8 mouse cellular contexts compared by ENCODE assay signal in the genomic region with DNA sequence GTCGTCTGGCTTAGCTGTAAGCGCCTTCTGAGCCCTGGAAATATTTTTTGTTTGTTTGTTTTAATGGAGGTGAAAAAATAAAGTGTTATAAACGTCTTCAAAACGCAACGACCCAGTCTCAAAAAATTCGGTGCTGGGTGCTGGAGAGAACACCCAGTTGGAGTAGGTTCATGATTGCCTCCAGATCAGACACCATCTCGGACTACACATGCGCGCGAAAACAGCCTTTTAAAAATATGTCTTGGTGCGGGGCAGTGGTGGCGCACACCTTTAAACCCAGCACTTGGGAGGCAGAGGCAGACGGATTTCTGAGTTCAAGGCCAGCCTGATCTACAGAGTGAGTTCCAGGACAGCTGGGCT. TPM values are rescaled to one million over a fixed set of nuclear protein-coding genes. Genes with fewer than 3 reads are reported as not detected.
DNase-seq lines count a peak whose midpoint lies in the region; ATAC-seq and TF ChIP-seq lines count a peak whose summit lies in the region.

No protein-coding gene starts in this region.

- H3K4me3 ChIP-seq in kidney, adult 2 months (ENCODE audit: insufficient read depth, low read depth, low read length) = peak overlapping the region; percentile 59
- peak overlapping the region; percentile 84 for H3K4me3 ChIP-seq in G1E (ENCODE audit: low read depth, low read length)
- H3K4me3 ChIP-seq in embryonic facial prominence, embryonic 10.5 days = peak overlapping the region; percentile 87
- H3K4me3 ChIP-seq in intestine, postnatal 0 days (ENCODE audit: low read depth, low read length) = peak overlapping the region; percentile 86
- H3K4me3 ChIP-seq in midbrain, embryonic 10.5 days = peak overlapping the region; percentile 94

- DNase-seq in kidney, adult 2 months = peak; percentile 54
- DNase-seq in kidney, postnatal 36 days = no peak
- DNase-seq in G1E (ENCODE audit: low spot score) = no peak
- no peak for DNase-seq in embryonic facial prominence, embryonic 10.5 days (ENCODE audit: low spot score)
- DNase-seq in midbrain, embryonic 10.5 days (ENCODE audit: low spot score) = no peak
- peak; percentile 64 for DNase-seq in yolk sac, embryonic 10.5 days (ENCODE audit: low spot score)
- DNase-seq in right cerebral cortex, postnatal 4 days = no peak

- H3K9ac ChIP-seq in intestine, postnatal 0 days (ENCODE audit: low read depth, low read length) = peak overlapping the region; percentile 95

- peak overlapping the region; percentile 36 for H3K27ac ChIP-seq in kidney, adult 2 months (ENCODE audit: insufficient read depth, low read depth, low read length)
- H3K27ac ChIP-seq in embryonic facial prominence, embryonic 10.5 days (replicated peaks) = peak overlapping the region; percentile 94
- peak overlapping the region; percentile 94 for H3K27ac ChIP-seq in intestine, postnatal 0 days (ENCODE audit: low read depth, low read length)
- peak overlapping the region; percentile 97 for H3K27ac ChIP-seq in midbrain, embryonic 10.5 days (replicated peaks)

- 2% methylated on average over 13 of the region's 13 CpGs for WGBS in kidney, adult 2 months
- 8% methylated on average over 13 of the region's 13 CpGs for WGBS in embryonic facial prominence, embryonic 10.5 days
- WGBS in intestine, postnatal 0 days = 2% methylated on average over 13 of the region's 13 CpGs
- 15% methylated on average over 13 of the region's 13 CpGs for WGBS in midbrain, embryonic 10.5 days

- H3K36me3 ChIP-seq in kidney, adult 2 months (ENCODE audit: control insufficient read depth, insufficient read depth, low read length) = peaks cover 2% of the 10 kb centered on the region; the same call in 1 of the 2 replicates
- H3K36me3 ChIP-seq in G1E (replicated peaks) = peaks cover 31% of the 10 kb centered on the region
- peaks cover 28% of the 10 kb centered on the region for H3K36me3 ChIP-seq in embryonic facial prominence, embryonic 10.5 days (replicated peaks)
- H3K36me3 ChIP-seq in intestine, postnatal 0 days (ENCODE audit: control insufficient read depth, insufficient read depth) = 0 out of 2 replicates have a peak, but pooled peaks cover 6% of the 10 kb centered on the region
- peaks cover 25% of the 10 kb centered on the region for H3K36me3 ChIP-seq in midbrain, embryonic 10.5 days

- peak overlapping the region; percentile 81 for H3K4me2 ChIP-seq in intestine, postnatal 0 days (replicated peaks; ENCODE audit: low read depth)

- ATAC-seq in G1E (ENCODE audit: extremely low read depth, insufficient number of reproducible peaks, low FRiP score, poor library complexity, severe bottlenecking) = no peak
- ATAC-seq in intestine, postnatal 0 days = no peak

- H3K4me1 ChIP-seq in kidney, adult 2 months (ENCODE audit: control insufficient read depth, insufficient read depth, low read length) = peaks cover 6% of the 10 kb centered on the region
- peaks cover 41% of the 10 kb centered on the region for H3K4me1 ChIP-seq in G1E (ENCODE audit: insufficient read depth, low read depth, low read length)
- H3K4me1 ChIP-seq in embryonic facial prominence, embryonic 10.5 days = peaks cover 35% of the 10 kb centered on the region
- H3K4me1 ChIP-seq in intestine, postnatal 0 days (replicated peaks; ENCODE audit: control insufficient read depth, insufficient read depth, low read length) = 0 out of 2 replicates have a peak, but pooled peaks cover 4% of the 10 kb centered on the region
- peaks cover 45% of the 10 kb centered on the region for H3K4me1 ChIP-seq in midbrain, embryonic 10.5 days

- no peaks in the 10 kb centered on the region for H3K27me3 ChIP-seq in kidney, adult 2 months (replicated peaks; ENCODE audit: control insufficient read depth, insufficient read depth, low read length)
- no peaks in the 10 kb centered on the region for H3K27me3 ChIP-seq in G1E (ENCODE audit: insufficient read depth, low read length)
- H3K27me3 ChIP-seq in embryonic facial prominence, embryonic 10.5 days (replicated peaks; ENCODE audit: low read depth, poor library complexity, severe bottlenecking) = no peaks in the 10 kb centered on the region
- H3K27me3 ChIP-seq in intestine, postnatal 0 days (replicated peaks; ENCODE audit: control insufficient read depth, insufficient read depth, low read length) = no peaks in the 10 kb centered on the region
- no peaks in the 10 kb centered on the region for H3K27me3 ChIP-seq in midbrain, embryonic 10.5 days (ENCODE audit: low read depth, poor library complexity, severe bottlenecking)

- H3K9me3 ChIP-seq in G1E (replicated peaks) = no peaks in the 10 kb centered on the region
- no peaks in the 10 kb centered on the region for H3K9me3 ChIP-seq in embryonic facial prominence, embryonic 10.5 days
- no peaks in the 10 kb centered on the region for H3K9me3 ChIP-seq in intestine, postnatal 0 days (ENCODE audit: control insufficient read depth)
- no peaks in the 10 kb centered on the region for H3K9me3 ChIP-seq in midbrain, embryonic 10.5 days (replicated peaks)

- TF ChIP-seq POLR2A in kidney, adult 2 months (IDR thresholded peaks at IDR 0.05; ENCODE audit: low read depth, low read length) = no peak

- no peak for TF ChIP-seq CTCF in kidney, adult 2 months (conservative IDR thresholded peaks at IDR 0.05; ENCODE audit: insufficient read depth, insufficient read length, low read depth, low read length)
- no peak for TF ChIP-seq CTCF in G1E (IDR thresholded peaks at IDR 0.05; ENCODE audit: low read depth, low read length)
- no peak for TF ChIP-seq CTCF in intestine, postnatal 0 days (IDR thresholded peaks at IDR 0.05; ENCODE audit: low read depth)

RNA-seq across cellular contexts. Expression of a gene that starts 1.1 kb away (rescaled TPM):
- polyA plus RNA-seq in kidney, adult 2 months (2012; rRNA removed) = 19.6 and 20.2 TPM in 2 replicates
- total RNA-seq in G1E (2014; fragmentation: Nextera tagmentation) = 90.8 and 97.8 TPM in 2 replicates
- total RNA-seq in G1E (2017) = 67.9 and 69.8 TPM in 2 replicates
- polyA plus RNA-seq in G1E (2012) = 6.0 and 7.9 TPM in 2 replicates
- polyA plus RNA-seq in embryonic facial prominence, embryonic 10.5 days (2016; fragmentation: Nextera tagmentation; extraction: Ambion mirVana) = 40.7 and 41.0 TPM in 2 replicates
- 18.8 and 19.1 TPM in 2 replicates for polyA plus RNA-seq in intestine, postnatal 0 days (2015; fragmentation: Nextera tagmentation; extraction: Ambion mirVana)
- 40.3 and 43.7 TPM in 2 replicates for polyA plus RNA-seq in midbrain, embryonic 10.5 days (2016; fragmentation: Nextera tagmentation; extraction: Ambion mirVana)

RNA-seq across cellular contexts. Expression of a gene that starts 18.1 kb away (rescaled TPM):
- polyA plus RNA-seq in kidney, adult 2 months (2012; rRNA removed) = 19.9 and 26.4 TPM in 2 replicates
- total RNA-seq in G1E (2014; fragmentation: Nextera tagmentation) (61.8 and 71.2 TPM in 2 replicates), G1E (2017) (34.0 and 67.9 TPM in 2 replicates)
- polyA plus RNA-seq in G1E (2012) = 7.8 and 9.7 TPM in 2 replicates
- 23.9 and 24.9 TPM in 2 replicates for polyA plus RNA-seq in embryonic facial prominence, embryonic 10.5 days (2016; fragmentation: Nextera tagmentation; extraction: Ambion mirVana)
- 20.1 and 20.2 TPM in 2 replicates for polyA plus RNA-seq in intestine, postnatal 0 days (2015; fragmentation: Nextera tagmentation; extraction: Ambion mirVana)
- 22.1 and 33.7 TPM in 2 replicates for polyA plus RNA-seq in midbrain, embryonic 10.5 days (2016; fragmentation: Nextera tagmentation; extraction: Ambion mirVana)

RNA-seq across cellular contexts. Expression of a gene that starts 19.1 kb away (rescaled TPM):
- 0.05 TPM in 1 of 2 replicates, not detected in the other for polyA plus RNA-seq in kidney, adult 2 months (2012; rRNA removed)
- total RNA-seq in G1E (2014; fragmentation: Nextera tagmentation) (not detected in 2 replicates), G1E (2017) (not detected in 2 replicates)
- polyA plus RNA-seq in G1E (2012) = not detected in 2 replicates
- polyA plus RNA-seq in embryonic facial prominence, embryonic 10.5 days (2016; fragmentation: Nextera tagmentation; extraction: Ambion mirVana) = 0.09 TPM in 1 of 2 replicates, not detected in the other
- polyA plus RNA-seq in intestine, postnatal 0 days (2015; fragmentation: Nextera tagmentation; extraction: Ambion mirVana) = 0.07 TPM in 1 of 2 replicates, not detected in the other
- polyA plus RNA-seq in midbrain, embryonic 10.5 days (2016; fragmentation: Nextera tagmentation; extraction: Ambion mirVana) = 0.07 TPM in 1 of 2 replicates, not detected in the other

Comparison
In these comparisons a context has a peak if more than half of its experiments do, and no peak if none do; other contexts are left out.
1. DNase-seq: peak in kidney, adult 2 months (single experiment) and yolk sac, embryonic 10.5 days (single experiment); none in kidney, postnatal 36 days (0 of 2), G1E (single experiment), embryonic facial prominence, embryonic 10.5 days (single experiment), midbrain, embryonic 10.5 days (single experiment) and right cerebral cortex, postnatal 4 days (single experiment).
2. H3K27ac ChIP-seq: peak in every context shown above with its lines; median percentile 97 in midbrain, embryonic 10.5 days; 94 in embryonic facial prominence, embryonic 10.5 days; 94 in intestine, postnatal 0 days; 36 in kidney, adult 2 months.
3. Peak in every context shown above with its lines, with median percentiles within 50 percentile points of each other: H3K4me3 ChIP-seq.